Mouse (Mus musculus) layer of hippocampus, postnatal 25 days (tissue): ENCODE results near the gene Hemk1. TPM values are rescaled to one million over a fixed set of nuclear protein-coding genes. Genes with fewer than 3 reads are reported as not detected.

Experiments used
- DNase-seq, 2 experiments: peaks; one replicate each; pipeline ENCODE4 v3.0.0; 2022; ENCODE audit warnings: mixed read lengths in 2 of 2, low spot score in 1 of 2; ENCODE audit errors: extremely low spot score in 1 of 2
- total RNA-seq, 2 experiments: library from RNA; stranded (reverse); gene quantifications; 2 replicates each; pipeline ENCODE4 v1.2.3; 2021

Gene Hemk1
- 10 to 100 TPM; 16.5 to 18.2 TPM for total RNA-seq

- peak; percentile 68 to 76 for DNase-seq
Measured at GRCm38 (mm10) chr9:107338172-107338883, at the start of gene Hemk1. Gene Hemk1 (minus strand): TSS chr9:107338350.

- DNase-seq = no peak
Measured at GRCm38 (mm10) chr9:107387708-107388107, 49.6 kb upstream of the Hemk1 start.

- DNase-seq = no peak
Measured at GRCm38 (mm10) chr9:107386722-107387121, 48.6 kb upstream of the Hemk1 start.

- DNase-seq = no peak
Measured at GRCm38 (mm10) chr9:107384396-107384795, 46.2 kb upstream of the Hemk1 start.

GRCm38 (mm10) chr9:107381723-107382122 is 43.6 kb upstream of the Hemk1 start:
- no peak for DNase-seq

- DNase-seq = no peak
Measured at GRCm38 (mm10) chr9:107377961-107378512, 39.9 kb upstream of the Hemk1 start.

GRCm38 (mm10) chr9:107375451-107375850 is 37.3 kb upstream of the Hemk1 start:
- DNase-seq = no peak

GRCm38 (mm10) chr9:107374623-107375022 is 36.5 kb upstream of the Hemk1 start:
- DNase-seq = no peak

GRCm38 (mm10) chr9:107372441-107372840 is 34.3 kb upstream of the Hemk1 start:
- DNase-seq = no peak

GRCm38 (mm10) chr9:107370106-107370463 is 31.9 kb upstream of the Hemk1 start:
- DNase-seq = no peak

- no peak for DNase-seq
Measured at GRCm38 (mm10) chr9:107369270-107370105, 31.3 kb upstream of the Hemk1 start.

GRCm38 (mm10) chr9:107368302-107368701 is 30.2 kb upstream of the Hemk1 start:
- DNase-seq = no peak

GRCm38 (mm10) chr9:107366644-107367043 is 28.5 kb upstream of the Hemk1 start:
- DNase-seq = peak; percentile 42 to 65

- no peak for DNase-seq
Measured at GRCm38 (mm10) chr9:107360989-107361388, 22.8 kb upstream of the Hemk1 start.

- DNase-seq = peak; percentile 87 to 97
Measured at GRCm38 (mm10) chr9:107357651-107358050, 19.5 kb upstream of the Hemk1 start.

- peak; percentile 44 to 73 for DNase-seq
Measured at GRCm38 (mm10) chr9:107355870-107356765, 18.0 kb upstream of the Hemk1 start.

- DNase-seq = no peak
Measured at GRCm38 (mm10) chr9:107354826-107355225, 16.7 kb upstream of the Hemk1 start.

- no peak for DNase-seq
Measured at GRCm38 (mm10) chr9:107349321-107349720, 11.2 kb upstream of the Hemk1 start.

- no peak for DNase-seq
Measured at GRCm38 (mm10) chr9:107347586-107348183, 9.5 kb upstream of the Hemk1 start.

- DNase-seq = no peak
Measured at GRCm38 (mm10) chr9:107346081-107346480, 7.9 kb upstream of the Hemk1 start.
